Mouse (Mus musculus) kidney, postnatal 10 days (tissue): ENCODE data around the gene Vipr1.

Experiments
- DNase-seq: peaks from one replicate; pipeline ENCODE4 v3.0.0; 2021; ENCODE audit warnings: mixed read lengths

The Vipr1 gene

GRCm38 (mm10) chr9:121719347-121720331 is 77.1 kb downstream of the Vipr1 start:
- DNase-seq = peak; percentile 43
